Mouse (Mus musculus) spleen, postnatal 4 days (tissue): ENCODE measurements around the gene Dse.

Source experiments
- DNase-seq, 2 experiments: peaks; one replicate each; pipeline ENCODE4 v3.0.0; 2022; ENCODE audit warnings: low spot score in 2 of 2

Gene Dse

DNA sequence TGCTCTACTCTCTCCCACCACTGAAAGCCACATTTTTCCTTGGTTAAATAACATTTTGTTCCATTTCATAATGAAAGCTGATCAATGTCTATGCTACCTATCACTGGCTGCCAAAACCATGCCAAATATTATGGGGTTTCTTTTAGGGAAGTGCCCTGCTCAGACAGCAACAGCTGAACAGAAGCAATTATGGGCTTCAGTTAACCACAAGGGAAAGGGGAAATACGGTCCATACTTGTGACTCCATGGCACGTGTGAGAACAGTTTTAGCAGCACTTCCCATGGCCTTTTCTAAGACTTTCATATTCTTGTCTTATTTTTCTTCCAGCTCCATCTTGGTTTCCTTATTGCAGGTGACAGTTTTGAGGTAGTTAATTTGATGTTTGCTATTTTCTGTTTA is 76.2 kb downstream of the Dse start:
- no peak for DNase-seq

DNA sequence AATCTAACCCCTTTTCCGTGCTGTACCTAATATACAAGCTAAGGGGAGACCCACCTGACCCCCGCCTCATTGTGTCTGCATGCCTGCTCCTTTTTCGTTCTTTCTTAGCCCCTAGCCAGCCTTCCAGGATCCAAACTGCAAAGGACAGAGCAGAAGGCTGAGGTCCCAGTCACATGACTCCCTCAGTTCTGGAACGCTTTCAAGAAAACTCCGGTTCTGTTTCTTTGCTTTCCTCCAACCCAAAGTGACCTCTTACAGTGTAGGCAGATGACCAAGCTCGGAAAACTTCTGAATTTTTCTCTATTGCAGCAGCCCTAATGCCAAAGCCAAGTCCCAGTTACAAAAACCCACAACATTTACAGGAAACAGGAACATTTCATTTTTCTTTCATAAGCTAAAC is 79.1 kb downstream of the Dse start:
- DNase-seq: no peak

DNA sequence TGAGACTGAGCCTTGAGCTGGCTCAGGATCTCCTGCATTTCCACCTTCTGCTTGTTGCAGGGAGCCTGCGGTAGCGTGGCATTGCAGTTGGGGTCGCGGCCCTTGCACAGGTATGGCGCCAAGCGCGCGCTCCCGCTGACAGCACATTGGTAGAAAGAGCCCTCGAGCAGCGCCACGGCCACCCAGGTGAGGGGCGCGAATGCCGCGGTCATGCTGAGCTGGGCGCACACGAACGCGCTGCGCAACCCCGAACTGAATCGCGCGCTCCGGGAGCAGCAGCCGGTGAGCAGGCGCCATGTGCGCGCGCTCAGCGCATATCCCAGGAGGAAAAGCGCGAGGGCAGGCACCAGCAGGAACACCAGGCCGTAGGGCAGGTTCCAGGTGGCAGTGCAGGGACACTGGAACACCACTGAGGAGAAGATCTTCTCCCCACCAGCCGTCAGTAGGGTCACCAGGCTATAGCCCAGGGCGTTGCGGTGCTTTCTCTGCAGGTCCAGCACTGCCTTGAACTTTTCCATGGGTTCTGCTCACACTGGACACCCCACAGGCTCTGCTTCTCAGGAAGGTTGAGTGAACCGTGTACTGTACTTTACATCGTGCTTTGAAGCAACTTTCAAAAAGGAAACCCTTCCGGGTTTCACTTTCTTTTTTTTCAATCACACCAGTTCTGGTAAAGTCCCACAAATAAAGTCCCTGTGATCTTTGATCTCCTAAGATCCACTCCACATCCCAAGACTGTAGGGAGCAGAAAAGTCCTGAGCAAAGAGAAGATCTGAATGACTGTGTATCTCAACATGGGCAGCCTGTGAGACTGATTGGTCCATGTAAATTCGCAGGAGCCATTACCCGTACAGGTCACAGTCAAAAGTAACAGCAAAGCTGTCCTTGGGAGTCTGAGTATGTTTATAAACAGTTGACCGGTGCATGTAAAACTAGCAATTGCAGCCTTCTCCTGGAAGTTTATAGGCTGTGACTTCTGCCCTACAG is 79.8 kb downstream of the Dse start, which contains the start of gene Calhm6:
Calhm6 (minus strand) TSS at position 593 of the 987 bp plus-strand sequence.
- peak; percentile 23 to 70 for DNase-seq

DNA sequence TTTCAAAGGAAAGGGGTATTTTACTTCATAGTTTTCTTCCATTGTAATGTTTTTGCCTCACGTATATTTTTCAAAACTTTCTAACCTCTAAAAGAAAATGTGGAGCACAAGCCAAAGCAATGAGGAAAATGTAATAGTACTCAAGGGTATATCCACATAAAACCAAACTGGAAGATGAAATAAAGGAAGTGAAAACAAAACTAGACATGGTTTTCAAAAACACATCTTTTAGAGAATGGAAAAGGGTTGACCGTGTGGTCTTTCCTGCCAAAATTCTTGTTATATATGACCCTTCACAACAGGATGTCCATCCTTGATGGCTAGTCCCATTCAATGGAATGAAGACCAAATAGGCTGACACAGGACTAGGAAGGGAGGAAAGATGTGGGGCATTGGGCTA is 89.1 kb downstream of the Dse start:
- DNase-seq: no peak

DNA sequence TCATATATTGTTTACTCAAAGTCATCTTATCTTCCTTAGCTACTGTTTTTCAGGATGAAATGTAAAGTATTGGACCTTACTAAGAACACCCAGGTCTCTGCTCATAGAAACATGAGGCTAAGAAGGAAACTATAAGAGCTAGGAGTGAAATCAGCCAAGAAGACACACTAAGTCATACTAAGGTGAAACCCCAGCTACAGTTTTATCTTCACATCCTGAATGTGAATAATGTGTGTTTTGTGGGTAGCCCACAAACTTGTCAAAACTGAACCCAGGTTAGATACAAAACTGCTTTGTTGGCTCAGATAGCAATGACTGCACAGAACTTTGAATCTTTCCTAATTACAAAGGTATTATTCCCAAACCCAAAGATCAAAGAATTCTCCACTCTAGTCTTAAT is 89.7 kb downstream of the Dse start:
- DNase-seq: no peak

DNA sequence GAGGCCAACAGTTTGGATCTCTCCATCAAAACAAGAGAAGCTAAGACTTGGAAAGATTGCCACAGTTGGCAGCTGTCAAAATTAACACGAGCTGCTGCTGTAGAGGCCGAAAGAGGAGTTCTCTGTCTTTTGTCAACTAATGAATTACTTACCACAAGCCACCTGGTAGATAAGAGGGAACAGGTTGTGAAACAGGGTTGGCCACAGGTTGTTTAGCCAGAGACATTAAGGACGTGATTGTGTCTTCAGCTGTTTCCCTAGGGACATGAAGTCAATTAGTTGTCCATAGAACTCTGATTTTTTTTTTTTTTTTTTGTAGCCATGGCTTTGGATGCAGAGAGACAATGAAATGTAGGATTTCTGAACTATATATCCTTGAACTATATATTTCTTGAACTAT is 90.4 kb downstream of the Dse start:
- no peak for DNase-seq

DNA sequence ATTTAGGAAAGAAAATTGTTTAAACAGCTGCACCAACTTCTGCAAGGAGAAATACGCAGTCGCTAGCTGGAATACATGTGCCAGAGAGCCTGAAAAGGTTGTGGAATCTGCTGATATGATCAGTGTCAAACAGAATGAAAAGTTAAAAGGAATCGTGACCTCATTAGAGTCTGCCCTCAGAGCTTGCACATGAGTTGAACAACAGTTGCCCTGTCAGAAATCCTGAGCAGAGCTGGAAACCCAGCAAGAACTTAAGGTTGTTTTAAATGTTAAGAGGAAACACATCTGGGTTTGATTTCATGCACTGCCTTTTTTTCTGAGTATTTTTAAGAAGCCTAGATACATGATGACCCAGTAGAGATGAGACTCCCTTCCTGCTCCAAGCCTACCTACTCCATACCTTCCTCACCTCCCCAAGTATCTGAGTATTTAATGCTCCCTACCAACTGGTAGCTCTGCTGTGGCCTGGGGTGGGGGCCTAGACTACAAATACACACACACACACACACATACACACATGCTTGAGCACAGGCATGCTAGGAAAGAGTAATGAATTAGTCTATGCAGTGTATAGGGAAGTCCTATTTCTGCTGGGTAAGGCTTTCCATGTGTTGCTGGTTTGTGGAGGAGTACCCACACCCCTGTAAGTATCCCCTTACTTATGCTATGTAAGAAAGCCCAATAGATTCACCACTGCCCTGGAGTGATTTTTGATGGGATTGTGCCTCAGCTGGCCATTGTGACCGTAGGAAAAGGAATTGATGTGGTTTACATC is 95.4 kb downstream of the Dse start:
- DNase-seq: no peak

DNA sequence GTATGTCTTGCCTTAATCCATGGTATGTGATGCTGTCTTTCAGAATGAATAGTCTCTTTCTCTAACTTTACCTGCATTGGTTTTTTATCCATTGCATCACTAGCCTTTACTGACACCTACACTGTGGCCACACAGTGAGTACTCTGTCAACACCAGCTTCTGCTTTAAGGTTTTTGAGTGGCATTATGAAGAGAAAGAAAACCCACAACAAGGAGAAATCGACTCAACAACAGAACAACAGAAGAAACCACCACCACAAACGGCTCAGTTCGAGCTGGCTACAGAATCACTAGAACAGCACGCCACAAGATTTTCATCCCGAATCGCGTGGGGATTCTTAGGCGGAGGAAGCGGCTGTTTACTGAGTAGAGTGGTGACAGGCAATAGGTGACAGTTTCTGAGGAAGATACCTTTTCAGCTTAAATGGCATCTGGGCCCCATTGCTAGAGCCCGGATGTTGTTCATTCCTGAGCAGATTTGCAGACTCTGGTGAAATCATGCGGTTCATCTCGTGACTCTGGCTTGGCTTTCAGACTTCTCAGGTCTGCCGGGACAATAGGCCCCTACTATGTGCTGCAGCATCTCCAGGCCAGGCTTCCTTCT is 96.6 kb downstream of the Dse start:
- DNase-seq: no peak
